Mouse (Mus musculus) thymus, postnatal 14 days (tissue): ENCODE data around the gene Iffo2.
"Not testable (repeated sequence)": the region's sequence is repeated elsewhere in the genome, so short reads cannot be mapped to it uniquely, and the experiment has no call there.

Source experiments
- DNase-seq: peaks from one replicate; pipeline ENCODE4 v3.0.0; 2021

Gene Iffo2

DNA sequence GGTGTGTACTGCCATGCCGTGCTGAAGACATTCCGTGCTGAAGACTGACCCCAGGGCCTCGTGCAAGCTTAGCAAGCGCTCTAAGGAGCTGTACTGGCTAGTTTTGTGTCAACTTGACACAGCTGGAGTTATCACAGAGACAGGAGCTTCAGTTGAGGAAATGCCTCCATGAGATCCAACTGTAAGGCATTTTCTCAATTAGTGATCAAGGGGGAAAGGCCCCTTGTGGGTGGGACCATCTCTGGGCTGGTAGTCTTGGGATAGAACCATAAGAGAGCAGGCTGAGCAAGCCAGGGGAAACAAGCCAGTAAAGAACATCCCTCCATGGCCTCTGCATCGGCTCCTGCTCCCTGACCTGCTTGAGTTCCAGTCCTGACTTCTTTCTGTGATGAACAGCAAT is at the start of gene Iffo2:
Gene Iffo2, plus strand, starts transcription at position 301 of the 400 bp plus-strand sequence.
- not testable (repeated sequence) for DNase-seq

DNA sequence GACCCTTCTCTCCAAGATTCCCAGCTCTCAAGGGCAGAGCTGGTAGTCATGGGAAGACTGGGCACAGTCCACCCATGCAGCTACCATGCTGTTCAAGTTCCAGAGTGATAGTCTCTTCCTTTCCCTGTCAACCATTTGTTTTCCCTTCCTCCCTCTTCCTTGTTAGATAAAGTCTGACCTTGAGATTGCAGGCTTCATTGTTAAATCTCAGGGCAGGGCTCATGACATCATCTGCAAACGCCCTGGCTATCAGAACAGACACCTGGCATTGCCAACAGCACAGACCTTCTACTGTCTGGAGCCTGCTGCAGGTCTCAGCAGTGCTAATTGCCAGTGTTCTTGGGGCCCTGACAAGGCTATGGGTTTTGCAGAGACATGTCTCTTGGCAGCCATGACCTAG is 48.9 kb upstream of the Iffo2 start:
- DNase-seq: no peak

DNA sequence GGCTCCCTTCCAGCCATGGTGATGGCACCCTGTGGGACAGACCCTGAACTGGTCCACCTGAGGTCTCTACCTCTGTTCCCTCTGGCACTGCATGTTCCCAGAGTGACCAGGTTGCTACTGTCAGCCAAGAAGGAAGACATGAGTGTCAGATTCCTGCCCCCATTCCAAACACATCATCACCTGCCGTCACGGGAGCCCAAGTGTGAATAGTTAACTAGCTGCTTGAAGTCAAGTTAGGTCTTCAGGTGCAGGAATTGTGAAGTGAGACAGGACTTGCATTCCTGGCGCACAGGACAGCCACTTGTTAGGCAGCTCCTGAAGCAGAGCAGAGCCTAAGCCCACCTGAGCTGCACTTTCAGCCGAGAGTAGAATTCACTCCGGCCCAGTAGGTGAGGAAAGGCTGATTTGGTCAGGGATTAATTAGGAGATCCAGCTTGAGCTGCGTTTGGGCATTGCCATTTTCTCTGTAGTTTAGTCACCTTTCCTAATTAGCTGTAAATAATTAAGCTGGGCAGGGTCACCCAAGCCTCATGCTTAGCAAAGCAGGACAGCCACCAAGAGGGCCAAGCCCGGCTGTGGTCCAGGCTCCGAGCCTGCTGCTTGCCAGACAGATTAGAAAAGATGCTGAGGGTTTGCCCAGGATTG is 46.8 kb upstream of the Iffo2 start:
- DNase-seq: no peak

DNA sequence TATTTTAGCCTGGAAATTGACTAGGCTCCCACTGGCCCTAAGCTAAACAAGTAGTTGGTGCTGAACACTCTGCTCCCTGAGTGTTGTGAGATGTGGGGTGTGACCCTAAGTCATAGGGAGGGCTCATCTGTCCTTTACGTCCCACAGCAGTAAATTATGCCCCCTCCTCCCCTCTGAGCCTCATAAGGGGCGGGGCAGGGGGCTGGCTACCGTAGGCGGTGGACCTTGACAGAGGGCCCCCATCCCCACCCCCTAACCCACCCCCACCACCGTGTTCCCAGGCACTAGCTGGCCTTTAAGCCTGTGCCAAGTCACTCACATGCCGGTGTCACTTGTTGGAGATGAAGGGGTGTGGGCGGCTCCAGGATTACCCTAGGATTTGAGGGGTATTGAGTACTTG is 45.9 kb upstream of the Iffo2 start:
- DNase-seq: no peak

DNA sequence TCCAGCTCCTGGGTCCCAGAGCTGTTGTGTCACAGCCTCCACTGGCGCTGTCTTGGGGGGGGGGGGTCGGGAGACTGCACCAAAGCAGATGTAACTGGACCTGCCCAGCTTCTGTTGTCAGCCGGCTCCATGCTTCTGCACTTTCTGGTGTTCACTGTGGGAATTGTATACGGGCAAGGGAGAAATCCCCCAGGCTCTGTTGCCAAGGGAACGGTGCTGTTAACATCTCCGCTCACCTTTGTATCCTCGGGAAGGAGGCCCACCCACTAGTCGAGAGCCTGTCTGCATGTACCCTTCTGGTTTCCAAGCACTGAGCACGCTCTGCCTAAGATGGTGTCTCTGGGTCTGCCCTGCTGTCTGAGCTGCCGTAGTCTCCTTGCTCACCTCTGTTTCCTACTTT is 43.3 kb upstream of the Iffo2 start:
- no peak for DNase-seq

DNA sequence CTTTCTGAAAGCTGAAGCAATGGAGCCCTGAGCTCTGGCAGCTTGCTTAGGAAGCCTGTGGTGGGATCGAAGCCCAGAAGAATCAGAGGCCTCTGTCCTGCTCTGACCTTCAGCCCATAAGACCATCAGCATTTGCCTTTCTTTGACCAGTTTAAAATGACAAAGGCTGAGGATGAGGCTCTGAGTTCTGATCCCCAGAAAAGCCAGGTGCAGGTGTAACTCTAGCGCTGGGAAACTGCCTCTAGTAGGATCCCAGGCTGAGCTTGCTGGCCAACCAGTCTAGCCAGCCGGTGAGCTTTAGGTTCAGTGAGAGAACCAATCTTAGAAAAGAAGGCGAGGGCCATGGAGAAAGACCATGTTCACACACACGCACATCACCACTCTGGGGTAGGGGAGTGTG is 42.0 kb upstream of the Iffo2 start:
- no peak for DNase-seq

DNA sequence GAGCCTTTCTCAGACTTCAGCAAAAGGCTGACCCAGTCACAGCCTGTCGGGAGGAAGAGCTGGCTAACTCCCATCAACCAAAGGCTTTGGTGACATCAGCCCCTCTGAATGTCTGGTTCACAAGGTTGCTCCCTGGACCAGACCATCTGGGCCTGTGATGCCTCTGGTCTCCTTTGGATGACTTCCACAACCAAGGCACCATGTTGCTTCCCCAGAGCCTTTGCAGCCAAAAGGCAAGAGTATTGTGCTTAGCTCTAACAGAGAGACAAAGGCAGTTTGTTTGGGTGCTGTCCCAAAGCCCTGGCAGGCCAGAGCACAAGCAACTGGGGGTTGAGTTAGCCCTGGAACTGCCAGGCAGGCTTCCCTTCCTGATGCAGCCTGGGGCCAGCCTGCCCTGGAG is 40.4 kb upstream of the Iffo2 start:
- DNase-seq: no peak

DNA sequence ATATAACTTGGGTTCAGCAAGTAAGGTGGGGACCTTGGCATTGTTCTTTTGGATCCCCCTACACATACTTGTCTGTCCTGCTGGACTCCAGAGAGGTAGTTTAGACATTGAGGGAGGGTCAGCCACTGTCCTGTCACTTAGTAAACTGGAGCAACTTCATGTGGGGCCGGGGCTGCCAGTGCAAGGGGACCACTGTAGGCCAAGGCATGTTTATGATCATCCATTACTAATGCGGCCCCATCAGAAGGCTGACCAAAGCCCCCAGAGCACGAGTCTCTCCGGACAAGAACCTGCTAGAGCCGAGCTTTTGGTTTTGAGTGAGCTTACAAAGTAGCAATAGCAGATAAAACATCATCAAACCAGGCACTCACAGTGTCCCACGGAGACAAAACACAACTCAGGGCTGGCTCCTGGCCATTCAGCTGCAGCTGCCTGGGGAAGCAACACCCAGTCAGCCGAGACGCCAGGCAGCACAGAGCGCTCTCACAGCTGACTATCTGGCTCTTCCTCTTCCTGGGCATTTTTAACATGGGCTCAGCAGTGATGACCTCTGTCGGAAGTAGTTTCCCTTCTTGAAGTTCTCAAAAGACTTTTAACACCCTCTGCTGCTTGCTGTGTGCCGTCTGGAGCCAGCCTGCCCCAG is 39.8 kb upstream of the Iffo2 start:
- DNase-seq: no peak

DNA sequence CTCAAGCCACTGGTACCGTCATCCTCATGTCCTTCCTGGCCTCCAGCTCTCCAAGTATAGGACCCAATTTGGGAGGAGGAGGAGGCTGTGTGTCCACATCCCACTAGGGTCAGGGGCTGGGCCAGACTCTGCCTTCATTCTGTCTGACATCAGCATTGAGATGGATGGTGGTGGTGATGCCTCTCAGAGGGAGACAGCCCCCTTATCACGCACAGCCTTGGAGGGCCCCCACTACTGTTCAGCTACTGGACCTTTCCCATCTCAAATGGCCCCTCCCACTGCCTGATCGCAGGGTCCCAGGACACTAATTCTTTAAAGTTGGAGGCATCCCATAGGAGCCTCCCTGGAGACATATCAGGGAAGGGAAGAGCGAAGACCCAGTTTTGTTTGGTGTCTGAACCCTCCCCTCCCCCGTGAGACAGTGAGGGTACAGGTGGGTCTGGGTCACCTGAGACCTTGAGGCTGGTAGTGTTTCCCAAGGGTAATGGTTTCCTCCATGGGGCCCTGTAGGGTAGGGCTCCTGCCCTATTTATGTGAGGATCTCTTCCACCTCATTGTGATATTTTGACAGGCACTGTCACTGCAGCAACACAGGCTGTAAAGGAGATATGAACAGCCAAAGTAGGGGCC is 38.7 kb upstream of the Iffo2 start:
- no peak for DNase-seq

DNA sequence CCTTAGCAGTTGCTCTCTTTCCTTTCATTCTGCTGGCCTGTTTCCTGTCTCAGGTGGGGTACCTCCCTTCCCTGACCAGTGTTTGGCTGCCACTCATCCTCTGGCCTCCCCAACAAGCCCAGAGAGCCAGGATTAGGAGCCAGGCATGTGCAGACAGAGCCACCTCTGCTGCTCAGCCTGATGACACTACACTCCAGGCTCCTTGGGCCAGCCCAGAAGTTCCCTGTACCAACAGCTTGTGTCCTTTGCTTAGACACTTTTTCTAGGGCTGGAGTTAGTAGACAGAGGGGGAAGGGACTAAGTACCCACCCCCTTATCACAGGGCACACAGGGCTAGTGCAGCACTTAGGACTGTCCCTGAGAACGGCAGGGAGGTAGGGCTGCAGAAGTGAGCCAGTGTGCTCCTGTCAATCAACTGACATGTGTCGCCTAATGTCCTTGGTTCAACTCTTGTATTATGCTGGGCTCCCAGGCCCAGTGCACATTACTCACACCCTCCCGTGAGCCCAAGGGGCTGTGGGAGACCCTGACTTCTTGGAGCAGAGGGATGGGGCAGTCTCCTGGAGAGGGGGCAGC is 38.0 kb upstream of the Iffo2 start:
- DNase-seq: no peak

DNA sequence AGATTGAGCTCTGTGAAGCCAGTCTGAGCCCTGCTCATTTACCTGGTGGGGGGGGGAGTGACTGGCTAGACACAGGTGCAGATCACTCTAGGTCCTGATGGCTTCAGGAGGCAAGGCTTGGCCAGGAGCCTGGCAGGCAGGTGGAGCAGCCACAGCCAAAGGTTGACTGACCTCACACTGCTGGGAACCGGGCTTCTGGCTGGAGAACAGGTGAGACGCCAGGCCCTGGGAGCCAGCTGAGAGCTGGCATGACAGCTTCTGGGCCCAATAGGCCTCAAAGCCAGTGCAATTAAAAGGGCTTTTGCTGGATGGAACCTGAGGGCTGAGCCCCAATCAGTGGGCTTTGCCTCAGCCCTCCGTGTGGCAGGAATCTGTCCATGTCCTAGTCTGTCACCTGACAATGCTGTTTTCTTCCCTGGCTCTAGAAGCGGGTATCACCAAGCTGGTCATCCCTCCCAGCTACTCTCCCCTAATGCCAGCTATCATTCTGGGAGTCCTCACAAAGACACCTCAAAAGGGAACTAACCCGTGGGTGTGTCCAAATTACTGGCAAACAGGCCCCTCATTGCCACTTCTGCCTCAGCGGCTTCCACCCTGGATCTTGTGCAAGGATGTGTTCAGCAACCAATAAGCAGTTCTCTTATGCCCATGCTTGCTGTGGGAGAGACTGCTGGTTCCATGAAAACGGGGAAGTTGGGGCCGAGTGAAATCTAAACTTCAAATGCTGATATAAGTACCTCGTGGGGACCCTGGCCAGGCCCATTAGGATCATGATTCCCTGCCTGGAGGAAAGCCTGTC is 36.9 kb upstream of the Iffo2 start:
- no peak for DNase-seq

DNA sequence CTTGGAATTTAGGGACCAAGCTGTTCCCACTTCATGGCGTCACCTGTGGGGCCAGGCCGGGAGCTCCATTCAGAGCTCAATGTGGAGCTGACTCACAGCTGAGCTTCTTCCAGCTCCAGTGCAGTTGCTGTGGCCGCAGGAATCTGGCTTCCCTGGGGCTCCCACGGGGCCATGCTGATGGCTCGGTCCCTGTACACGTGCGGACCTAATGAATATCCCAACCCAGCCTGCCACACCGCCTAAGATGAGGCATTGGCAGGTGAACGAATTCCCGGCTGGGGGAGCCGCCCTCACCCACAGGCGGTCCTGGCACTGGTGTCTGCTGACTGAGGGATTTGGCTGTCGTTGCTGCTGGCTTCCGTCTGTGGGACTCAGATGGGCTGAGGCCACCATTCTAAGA is 29.5 kb upstream of the Iffo2 start:
- DNase-seq: no peak

DNA sequence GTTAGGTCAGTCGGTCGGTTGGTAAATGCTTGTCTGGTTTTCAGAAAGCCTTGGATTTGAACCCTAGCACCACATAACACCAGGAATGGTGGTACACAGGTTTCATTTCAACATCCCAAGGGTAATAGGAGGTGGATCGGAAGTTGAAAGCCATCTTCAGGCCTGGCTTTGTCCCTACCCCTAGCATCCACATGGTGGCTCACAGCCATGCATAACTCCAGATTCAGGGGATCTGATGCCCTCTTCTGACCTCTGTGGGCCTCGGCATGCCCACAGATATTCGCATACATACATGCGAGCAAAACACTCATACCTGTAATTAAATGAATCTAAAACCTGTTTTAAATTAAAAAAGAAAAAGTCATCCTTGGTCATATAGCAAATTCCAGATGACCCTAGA is 28.6 kb upstream of the Iffo2 start:
- DNase-seq: no peak

DNA sequence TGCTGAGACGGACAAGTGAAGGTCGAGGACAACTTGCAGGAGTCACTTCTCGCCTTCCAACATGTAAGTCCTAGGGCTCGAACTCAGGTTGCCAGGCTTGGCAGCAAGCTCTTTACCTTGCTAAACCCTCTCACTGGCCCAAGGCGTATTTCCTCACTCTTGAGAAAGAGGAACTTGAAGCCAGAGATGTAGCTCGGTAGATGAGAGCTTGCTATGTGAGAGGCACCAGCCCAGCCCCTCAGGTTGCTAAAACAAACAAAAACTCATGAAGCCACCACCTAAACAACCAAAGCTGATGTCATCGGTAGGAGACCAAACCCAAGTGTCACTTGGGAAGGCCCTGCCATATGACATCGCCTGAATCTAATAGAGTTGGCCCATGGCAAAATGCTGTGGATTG is 26.4 kb upstream of the Iffo2 start:
- no peak for DNase-seq

DNA sequence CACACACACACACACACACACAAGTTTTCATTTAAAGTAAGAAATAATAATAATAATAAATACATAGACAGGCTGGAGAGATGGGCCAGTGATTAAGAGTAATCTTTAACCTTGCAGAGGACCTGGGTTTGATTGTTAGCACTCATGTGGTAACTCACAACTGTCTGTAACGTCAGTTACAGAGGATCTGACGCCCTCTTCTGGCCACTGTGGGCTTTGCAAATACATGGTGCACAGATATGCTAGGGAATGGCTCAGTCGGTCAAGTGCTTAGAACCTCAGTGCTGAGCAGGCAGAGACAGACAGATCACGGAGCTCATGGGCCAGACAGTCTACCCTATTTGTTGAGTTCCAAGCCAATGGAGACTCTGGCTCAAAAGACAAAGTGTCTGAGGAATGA is 24.6 kb upstream of the Iffo2 start:
- DNase-seq: no peak

DNA sequence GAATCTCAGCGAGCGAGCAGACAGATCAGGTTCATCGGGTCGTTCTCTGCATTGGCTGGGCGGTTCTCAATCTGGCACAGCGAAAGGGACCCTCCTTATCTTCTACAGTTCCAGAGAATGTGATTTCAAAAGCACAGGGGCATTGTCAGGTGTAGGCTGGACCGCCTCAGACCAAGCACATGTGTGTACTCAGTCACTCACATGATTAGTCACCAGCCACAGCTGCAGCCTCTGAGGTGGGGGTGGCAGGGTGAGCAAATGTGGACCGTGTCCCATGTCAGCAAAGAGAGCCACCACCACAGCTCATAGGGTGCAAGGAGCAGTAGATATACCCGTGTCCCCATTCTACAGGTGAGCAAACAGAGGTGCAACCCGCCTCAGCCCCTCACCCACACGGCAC is 23.6 kb upstream of the Iffo2 start:
- DNase-seq: no peak

DNA sequence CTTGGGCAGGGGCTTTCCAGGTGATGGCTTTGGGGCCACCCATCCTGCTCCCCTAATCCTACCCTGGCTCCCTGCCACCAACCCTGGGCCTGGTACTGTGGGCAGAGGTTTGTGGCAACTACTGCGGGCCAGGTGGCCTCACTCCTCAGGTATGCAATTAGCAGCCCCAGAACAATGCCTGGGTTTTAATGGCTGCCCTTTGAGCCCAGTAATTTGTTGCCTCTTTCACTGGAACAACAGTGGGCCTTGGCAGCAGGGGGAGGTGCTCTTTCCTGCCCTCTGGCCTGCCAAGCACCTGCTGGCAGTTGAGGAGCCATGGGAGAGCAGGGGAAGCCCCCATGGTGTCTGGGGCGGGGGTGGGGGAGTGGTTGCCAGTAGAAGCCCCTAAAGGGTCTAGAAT is 21.3 kb upstream of the Iffo2 start:
- no peak for DNase-seq

DNA sequence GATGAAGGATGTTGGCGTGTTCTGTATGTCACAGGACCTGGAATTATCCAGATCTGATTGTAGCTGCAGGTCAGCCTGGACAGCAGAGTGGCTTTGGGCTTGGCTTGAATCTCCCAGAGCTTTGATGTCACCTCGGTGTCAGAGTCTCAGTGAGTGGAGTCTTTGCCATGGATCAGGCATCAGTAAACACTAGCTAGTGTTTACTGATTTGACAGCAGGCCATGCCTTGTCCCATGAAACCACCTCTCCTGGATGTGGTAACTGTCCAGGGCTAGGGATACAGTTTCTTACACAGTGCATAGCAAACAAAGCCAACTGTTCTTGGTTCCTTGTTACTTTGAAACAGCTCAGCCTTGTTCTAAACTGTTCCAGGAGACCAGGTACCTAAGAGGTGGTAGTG is 18.8 kb upstream of the Iffo2 start:
- DNase-seq: no peak

DNA sequence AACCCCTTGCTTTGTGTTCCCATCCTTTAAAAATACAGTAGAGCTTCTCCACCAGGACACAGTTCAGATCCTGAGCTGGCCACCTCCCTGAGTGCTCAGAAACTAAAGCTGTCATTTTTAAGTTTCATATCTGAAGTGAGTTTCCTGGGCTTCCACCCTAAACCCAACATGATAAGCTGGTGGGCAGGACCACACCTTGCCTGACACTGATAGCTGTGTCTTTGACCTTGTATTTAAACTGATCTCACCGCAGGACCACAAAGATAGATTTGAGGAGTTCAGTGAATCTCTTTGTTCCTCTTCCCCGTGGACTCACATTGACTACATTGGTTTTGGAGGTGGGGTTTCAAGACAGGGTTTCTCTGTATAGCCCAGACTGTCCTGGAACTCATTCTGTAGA is 17.4 kb upstream of the Iffo2 start:
- no peak for DNase-seq

DNA sequence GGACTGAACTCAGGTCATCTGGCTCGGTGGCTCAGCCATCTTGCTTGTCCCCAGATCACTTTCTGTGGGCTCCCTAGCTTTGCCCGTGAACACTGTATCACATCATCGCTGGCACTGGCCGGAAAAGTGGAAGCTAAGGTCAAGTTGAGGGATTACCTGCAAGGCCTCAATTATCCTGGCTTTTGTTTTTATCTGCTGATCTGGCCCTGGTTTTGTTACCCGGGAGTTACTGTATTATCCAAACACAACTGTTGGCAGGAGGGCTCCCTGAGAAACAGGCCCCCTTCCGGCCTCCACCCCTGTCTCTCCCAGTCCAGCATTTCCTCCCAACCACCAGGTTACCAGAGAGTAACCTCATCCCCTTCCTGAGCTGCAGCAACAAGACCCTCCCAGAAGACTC is 11.1 kb upstream of the Iffo2 start:
- DNase-seq: no peak

DNA sequence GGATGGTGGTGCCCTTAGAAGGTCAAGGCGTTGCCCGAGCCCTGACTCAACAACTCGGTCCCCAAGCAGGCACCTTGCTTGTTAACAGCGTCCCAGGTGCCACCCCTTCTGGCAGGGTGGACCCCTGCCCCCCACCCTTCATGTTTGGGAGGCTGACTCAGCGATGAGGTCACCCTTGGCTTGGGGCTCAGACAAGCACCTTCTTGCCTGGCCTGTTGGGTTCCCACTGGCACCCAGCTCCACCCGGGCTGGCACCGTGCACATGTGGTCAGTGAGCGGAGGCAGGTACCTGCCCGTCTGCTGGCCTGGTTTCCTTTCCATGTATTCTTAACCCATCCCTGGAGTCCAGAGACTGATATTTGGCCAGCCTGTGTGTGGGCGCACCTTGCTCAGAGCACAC is 8.4 kb upstream of the Iffo2 start:
- DNase-seq: no peak

DNA sequence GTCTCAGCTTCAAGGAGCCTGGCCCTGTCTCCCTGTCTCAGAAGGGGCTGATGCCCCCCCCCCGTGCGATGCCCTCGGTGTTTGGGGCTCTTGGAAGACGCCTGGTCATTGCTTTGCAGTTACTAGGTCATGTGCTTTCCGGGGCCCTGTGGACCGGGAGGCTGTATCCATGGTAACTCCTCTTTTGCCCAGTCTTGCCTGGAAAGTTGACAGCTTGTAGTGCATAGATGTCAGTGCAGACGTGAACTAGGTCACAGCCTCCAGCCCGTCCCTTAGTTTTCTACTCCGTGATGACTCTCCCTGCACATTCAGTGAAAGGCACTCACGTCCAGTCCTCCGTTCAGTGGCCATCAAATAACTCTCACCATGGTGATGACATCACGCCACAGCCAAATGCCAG is 3.9 kb upstream of the Iffo2 start:
- DNase-seq: no peak

DNA sequence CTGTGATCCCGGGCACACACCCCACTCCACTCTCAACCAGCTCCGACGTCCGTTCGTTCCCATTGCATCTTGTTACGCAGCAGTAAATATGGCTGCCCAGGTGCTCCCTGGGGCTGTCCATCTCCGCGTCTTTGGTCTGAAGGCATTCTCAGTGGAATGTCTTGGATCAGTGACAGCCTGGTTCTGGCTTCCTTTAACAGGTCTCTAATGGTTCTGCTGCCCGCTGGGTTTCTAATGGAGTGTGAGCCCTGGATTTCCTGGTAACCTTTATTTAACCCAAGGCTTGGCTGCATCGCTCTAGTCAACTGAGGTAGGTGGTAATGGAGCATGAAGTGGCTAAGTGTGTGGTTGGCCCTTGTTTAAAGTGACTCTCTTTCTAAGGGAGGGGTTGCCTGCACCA is 1.7 kb downstream of the Iffo2 start:
- no peak for DNase-seq
